Mouse (Mus musculus): ENCODE data around the gene Cabcoco1. TPM values are rescaled to one million over a fixed set of nuclear protein-coding genes. Genes with fewer than 3 reads are reported as not detected.

Gene Cabcoco1
- total RNA-seq, 2 experiments from 2014 or later, result 1.7 to 2.5 TPM

DNA sequence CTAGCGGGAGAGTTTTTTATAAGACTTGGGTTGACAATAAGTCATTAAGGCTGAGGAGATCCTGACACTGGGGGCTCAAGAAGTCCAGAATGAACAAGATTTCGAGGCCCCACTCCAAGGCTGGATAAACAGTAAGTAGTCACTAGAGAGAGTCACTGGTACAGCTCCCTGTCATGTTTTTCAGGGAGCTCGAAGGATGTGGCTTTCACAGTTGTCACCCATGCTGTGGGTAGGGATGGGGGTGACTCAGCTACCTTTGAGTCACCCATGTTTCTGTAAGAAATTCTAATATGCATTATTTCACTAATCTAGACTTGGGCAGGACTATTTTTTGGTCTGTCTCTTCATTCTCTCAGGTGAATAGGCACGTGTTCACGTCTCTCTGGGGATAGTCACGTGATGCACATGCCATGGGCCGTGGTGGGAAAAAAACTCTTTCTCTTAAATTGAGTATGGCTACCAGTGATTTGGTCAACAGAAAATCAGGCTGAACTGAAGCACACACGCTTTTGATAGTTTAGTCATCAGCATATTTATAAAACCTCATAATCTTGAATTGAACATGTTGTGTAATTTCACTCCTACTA lies 29.2 kb downstream of the Cabcoco1 start:
- peak in 1 of 2 experiments; percentile 9 for DNase-seq (ENCODE audit: low spot score in 2 of 2)

DNA sequence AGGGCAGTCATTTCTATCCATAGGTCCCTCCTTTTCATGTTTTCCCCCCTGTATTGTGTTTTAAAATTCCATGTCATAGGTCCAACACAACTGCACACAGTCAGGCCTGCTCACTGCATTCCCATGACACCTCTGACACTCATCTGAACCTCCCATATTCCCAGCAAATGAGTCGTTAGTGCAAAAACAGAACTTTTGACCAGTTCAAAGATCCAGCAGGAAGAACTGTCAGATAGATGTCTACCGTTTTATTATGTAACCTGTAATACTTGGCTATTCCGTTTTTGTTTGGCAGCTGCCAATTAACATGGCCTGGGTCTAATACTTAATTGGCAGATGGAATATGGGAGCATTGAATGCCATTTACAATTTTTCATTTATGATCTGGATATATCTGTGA lies 34.0 kb downstream of the Cabcoco1 start:
- no peak for DNase-seq (ENCODE audit: low spot score in 2 of 2)

DNA sequence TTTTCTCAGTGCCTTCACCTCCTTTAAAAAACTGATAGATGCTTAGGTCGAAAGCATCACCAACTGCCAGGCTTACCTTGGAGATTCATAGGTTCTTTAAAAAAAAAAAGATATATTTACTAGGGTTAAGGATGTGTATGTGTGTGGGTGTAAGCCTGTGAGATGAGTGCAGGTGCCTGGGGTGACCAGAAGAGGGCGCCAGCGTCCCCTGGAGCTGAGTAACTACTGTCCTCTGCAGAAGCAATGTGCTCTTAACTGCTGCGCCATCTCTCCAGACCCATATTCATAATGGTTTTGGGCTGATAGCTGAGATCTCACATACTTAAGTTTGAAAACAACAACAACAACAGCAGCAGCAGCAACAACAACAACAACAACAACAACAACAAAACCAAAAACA lies 35.5 kb downstream of the Cabcoco1 start:
- DNase-seq (ENCODE audit: low spot score in 2 of 2), result no peak

DNA sequence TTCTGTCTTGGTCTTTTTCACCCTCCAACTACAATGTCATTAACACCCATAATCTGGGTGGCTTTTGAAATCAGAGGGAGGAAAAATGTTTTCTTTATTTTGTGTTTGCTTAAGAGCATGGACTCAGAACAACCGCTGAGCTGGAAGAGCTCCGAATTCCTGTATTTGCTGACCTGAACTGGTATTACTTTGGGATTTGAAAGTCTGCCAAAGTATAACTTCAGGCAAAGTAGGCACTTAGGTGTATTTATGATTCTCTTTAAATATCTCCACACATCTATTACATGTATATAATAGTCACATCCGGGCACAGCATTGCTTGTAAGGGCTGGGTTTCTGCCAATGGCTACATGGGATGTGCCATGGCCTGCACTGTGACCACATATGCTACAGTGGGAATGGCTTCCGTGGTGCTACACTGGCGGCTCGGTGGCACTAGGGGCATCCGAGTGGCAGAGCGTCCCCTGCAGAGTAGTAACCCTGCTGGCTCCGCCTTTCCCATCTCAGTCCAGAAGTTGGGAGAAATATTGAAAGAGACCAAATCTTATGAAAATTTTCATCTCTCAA lies 37.0 kb downstream of the Cabcoco1 start:
- no peak for DNase-seq (ENCODE audit: low spot score in 2 of 2)

GRCm38 (mm10) chr10:68501067-68501466 lies 40.6 kb downstream of the Cabcoco1 start:
- DNase-seq (ENCODE audit: low spot score in 2 of 2), result no peak

GRCm38 (mm10) chr10:68495246-68495645 lies 46.5 kb downstream of the Cabcoco1 start:
- DNase-seq (ENCODE audit: low spot score in 2 of 2), result no peak

GRCm38 (mm10) chr10:68491557-68491956 lies 50.1 kb downstream of the Cabcoco1 start:
- DNase-seq (ENCODE audit: low spot score in 2 of 2), result no peak

DNA sequence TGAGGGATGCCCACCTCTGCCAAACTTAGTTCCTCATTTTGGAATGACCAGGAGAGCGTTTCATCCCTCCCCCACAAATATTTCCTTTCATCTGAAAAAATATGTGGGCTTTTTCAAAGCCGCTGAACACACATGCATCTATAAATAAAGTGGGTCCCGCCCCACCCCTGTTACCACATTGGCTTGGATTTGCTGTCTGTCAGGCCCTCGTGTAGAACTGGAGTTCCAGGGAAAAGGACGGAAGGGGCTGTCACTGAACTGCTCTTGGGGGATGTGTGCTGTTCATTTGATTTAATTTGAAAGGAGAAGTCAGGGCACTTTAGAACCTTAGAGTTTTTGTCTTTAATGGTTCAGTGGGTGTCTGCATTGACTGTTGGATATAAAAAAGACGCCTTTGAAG lies 50.9 kb downstream of the Cabcoco1 start:
- no peak for DNase-seq (ENCODE audit: low spot score in 2 of 2)

DNA sequence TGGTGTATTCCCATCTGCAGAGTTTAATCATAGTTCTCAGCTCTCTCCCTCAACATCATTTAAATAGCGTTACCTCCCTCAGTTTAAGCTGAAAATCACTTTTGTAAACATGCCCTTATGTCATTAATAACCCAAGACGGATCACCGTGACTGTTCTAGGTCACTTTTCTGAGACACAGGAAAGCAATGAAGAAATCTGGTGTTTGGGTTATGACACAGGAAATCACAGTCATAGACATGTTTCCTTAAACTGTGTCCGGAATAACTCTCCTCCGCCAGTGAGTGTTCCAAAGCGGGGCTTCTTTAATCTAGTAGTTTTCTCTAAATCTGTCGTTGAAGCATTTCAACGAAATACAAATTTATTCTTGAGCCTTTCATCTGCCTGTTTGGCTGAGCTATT lies 68.9 kb downstream of the Cabcoco1 start:
- no peak for DNase-seq (ENCODE audit: low spot score in 2 of 2)

DNA sequence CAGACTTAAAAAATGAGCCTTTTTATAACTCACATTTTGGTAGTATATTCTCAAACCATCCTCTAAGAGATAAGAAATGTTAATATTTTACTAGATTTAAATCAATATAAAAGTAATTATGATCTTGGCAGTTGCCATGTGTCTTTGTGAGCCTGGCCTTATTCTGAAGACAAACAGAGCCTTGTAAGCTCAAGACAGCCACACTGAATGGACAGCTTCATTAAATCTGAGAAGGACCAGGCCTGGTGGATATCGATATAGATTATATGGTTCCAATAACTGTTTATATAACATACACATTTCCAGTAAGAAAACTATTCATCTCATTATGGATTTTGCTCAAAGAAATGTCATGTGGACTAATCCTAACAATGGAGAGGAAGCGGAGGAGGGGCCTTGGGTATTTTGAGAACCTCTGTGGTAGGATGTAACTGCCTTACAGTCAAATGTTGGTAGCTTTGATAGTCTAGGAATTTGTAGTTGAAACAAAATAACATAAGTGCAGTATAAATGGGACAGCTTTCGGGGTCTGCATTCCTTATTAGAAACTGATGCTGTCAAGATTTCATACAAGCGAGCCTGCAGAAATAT lies 75.9 kb downstream of the Cabcoco1 start:
- no peak for DNase-seq (ENCODE audit: low spot score in 2 of 2)

GRCm38 (mm10) chr10:68464943-68465342 lies 76.8 kb downstream of the Cabcoco1 start:
- peak; percentile 82 to 91 for DNase-seq (ENCODE audit: low spot score in 2 of 2)

GRCm38 (mm10) chr10:68459784-68460183 lies 81.9 kb downstream of the Cabcoco1 start:
- DNase-seq (ENCODE audit: low spot score in 2 of 2), result peak in 1 of 2 experiments; percentile 5

GRCm38 (mm10) chr10:68457019-68457418 lies 84.7 kb downstream of the Cabcoco1 start:
- DNase-seq (ENCODE audit: low spot score in 2 of 2), result no peak

DNA sequence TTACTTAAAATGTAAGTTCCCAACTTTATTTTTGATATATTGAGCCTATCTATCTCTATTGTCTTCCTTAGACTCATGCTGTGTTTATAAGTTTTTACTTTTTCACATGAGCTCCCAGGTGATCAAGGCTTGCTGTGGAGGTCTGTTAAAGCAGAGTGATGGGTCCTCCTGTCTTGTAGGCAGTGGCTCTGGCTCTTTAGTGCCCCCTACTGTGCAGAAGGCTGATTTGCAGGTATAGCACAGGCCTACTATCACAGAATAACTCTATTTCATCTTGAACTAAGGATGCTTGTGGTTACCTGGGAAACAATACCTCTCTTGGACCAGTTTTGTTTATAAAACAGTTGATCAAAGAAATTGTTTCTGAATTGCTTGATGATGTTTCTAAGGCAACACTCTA lies 87.2 kb downstream of the Cabcoco1 start:
- DNase-seq (ENCODE audit: low spot score in 2 of 2), result no peak

- DNase-seq (ENCODE audit: low spot score in 2 of 2), result no peak
Observed at GRCm38 (mm10) chr10:68446797-68447125, 94.9 kb downstream of the Cabcoco1 start.

DNA sequence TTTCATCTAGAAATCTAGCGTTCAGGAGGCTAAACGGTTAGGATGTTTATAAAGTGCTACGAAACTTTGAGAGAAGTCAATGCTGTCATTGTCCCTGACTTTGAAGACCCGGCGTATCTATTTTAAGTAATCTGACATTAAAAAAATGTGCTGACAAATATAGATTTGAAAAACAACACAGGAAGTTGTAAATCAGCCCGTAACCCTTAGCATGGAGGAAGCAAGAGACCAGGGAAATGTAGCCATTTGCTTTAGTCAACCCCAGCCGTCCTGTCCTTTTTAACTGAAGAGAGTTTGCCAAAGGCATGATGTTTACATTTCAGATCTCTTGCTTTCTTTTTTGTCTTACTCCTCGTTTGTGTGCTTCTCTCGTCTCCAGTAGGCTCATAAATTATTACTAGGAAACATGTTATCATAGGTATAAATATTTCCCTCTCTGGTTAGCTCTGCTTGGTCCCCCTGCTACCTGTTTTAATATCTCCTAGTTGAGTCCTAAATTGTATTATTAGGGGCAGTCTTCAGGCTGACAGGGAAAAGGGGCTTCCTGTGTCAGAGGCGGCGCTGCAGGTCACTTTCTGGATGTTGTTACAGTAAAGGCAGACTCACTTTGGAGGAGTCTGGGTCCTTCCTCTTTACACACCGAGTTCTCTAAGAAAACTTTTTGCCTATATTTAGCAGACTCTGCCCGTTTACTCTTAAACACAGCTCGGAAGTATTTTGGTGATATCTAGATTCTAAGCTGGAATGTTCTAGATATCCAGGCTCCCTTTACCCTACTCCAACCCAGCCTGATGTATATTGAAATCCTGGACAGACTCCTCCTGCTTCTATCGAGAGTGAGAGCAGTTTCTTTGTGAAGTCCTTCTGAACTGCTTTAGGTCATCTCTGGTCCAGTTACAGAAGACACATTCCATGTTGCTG lies 95.6 kb downstream of the Cabcoco1 start:
- no peak for DNase-seq (ENCODE audit: low spot score in 2 of 2)

DNA sequence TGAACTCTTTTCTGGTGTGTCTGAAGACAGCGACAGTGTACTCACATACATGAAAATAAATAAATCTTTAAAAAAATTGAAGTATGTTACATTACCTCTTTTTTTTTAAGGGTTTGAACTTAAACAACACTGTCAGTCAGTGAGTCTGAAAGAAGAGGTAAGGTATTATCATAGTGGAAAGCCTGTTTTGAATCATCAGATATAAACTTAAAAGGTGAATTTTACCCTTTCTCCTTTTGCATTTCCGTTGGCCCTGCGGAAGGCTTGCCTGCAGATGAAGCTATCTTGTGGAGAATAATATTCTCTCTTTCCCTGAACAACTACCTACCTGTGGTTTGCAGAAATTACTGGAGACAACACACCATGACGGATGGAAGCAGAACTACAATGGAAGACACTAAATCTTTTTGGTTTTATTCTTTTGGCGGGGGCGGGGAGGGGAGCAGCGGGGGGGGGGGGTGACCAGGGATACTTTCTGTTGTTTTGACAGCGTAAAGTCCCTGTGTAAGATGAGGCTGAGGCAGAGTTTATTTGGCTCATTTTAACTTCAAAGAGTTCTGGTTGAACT lies 96.4 kb downstream of the Cabcoco1 start:
- no peak for DNase-seq (ENCODE audit: low spot score in 2 of 2)

DNA sequence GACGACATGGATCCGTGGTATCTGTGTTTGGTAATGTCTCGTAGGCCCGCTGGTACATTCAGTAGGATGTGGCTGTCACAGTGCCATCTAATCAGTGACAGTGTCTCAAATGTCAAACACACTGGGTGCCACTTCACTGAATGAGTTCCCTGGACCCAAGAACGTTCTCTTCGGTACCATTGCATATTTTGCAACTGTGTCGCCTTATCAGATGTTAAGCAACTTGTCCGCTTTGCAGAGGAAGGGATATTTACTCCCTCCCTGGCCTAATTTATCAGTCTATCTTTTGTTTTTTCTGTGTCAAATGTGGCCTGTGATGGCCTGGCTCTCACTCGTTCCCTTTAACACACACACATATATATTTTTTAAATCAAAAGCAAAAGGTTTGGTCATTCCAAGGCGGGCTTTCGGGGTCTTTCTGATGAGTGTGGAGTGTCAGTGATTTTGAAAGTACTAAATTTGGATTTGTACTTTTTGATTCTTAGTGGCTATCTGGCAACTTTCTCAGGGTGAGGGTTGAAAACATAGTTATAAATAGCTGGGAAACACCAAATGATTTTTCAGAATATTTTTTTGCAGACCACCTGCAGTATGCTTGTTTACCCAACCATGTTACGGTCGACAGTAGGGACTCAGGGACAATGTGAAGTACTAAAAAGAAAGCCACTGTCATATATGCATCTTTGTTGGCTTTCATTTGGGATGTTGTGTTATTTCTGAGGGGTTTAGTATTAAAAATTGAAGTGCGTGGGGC lies 97.2 kb downstream of the Cabcoco1 start:
- no peak for DNase-seq (ENCODE audit: low spot score in 2 of 2)

- DNase-seq (ENCODE audit: low spot score in 2 of 2), result no peak
Observed at GRCm38 (mm10) chr10:68443132-68443531, 98.6 kb downstream of the Cabcoco1 start.

DNA sequence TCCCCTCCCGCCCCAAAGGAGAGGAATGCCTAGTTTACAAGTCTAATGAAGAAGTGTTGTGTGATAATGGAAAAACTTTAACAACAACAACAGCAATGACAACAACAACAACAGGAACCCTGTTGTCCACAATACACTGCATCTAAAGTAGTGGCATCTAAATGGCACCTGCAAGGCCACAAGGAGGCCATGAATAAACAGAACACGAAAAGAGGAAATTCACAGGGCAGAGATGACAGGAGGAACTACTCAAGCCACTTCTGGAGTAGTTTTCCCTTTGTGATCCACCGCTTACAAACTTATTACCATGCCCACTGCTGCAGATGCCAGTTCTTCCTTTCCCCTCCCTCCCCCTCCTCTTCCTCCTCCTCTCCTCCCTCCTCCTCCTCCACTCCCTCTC lies 99.0 kb downstream of the Cabcoco1 start:
- no peak for DNase-seq (ENCODE audit: low spot score in 2 of 2)

All from left cerebral cortex, adult 18-20 months (tissue).